Mouse (Mus musculus): Measurements from ENCODE around the gene Zfp57.
A peak's percentile ranks its signal among the peaks of the same experiment; 100 is the strongest.
"Not testable (repeated sequence)": the region's sequence is repeated elsewhere in the genome, so short reads cannot be mapped to it uniquely, and the experiment has no call there.

The Zfp57 gene

DNA sequence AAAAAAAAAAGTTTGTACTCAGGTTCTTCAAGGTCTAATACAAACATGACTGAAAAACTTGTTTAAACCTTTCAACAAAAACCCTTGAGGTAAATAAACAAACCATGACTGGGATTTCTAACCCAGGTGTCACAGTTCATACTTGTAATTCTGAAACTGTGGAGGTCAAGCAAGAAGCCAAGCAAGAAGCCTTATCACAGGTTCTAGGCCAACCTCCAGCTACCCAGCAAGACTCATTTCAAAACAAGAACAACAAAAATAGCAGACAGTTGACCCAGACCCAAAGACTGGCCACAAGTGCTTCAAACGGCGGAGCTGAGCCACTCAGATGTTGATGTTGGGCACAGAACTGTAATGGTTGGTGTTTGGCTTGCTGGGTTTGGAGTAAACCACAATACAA, 6.4 kb upstream of the Zfp57 start:
- no peak for DNase-seq (ENCODE audit: extremely low read depth, low read depth)

DNA sequence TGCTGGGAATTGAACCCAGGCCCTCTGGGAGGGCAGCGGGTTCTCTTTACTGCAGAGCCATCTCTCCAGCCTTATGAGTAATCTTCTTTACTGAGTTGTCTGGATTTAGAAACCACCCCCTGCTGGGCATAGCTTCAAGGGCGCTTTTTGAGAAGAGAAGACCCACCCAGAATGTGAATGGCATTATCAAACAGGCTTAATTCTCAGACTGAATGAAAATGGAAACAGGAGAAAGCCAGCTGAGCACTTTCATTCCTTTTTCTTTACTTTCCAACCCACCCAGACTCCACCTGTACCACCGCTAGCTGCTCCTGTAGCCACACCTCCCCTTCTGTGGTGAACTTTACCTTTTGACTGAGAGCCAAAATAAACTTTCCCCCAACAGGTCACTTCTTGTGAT, 5.5 kb upstream of the Zfp57 start:
- no peak for DNase-seq (ENCODE audit: extremely low read depth, low read depth)

DNA sequence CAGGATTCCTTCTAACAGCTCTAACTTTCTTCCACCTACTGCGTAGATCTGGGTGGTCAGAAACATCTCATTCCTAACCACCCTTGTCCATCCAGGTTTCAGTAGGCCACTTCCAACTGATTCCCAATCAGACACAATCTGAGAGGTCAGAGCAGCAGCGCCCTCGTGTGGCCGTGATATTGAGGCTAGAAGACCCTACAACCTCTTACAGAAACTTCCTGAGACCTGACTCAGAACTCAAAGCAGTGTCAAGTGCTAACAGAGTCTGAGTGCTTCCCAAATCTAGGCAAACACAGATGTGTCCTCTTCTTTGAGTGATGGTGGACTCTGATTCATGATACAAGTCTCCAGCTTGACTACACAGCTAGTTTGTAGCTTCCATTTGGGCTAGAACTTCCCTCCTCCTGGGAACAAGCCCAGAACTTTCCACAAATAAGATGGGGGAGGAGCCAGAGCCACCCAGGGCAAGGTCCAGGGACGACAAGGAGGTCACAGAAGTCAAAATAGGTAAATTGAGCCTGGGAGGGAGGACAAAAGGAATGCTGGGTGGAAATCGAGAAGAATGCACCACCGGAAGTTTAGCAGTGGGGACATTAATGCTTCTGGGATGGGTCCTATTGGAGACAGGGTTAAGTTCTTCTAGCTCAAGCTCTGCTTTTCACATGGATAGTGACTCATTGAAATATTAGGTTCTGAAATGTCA, 3.8 kb upstream of the Zfp57 start:
- DNase-seq (ENCODE audit: extremely low read depth, low read depth) = peak; percentile 43

DNA sequence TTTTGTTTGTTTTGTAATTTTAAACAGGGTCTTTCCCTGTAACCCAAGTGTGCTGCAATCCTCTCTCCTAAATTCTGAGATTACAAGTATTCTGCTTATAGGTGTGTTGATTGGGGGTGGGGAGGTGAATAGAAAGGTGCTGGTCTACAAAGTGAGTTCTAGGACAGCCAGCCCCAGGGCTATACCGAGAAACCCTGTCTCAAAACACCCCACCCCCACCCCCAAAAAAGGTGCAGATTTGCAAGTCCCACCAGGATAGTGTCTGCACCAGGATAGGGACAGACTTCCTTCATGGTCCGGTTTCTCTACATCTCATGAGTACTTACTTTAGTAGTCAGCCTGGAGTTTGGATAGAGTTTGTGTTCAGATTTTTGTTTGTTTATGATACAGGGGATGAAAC, 2.5 kb upstream of the Zfp57 start:
- DNase-seq (ENCODE audit: extremely low read depth, low read depth) = no peak

DNA sequence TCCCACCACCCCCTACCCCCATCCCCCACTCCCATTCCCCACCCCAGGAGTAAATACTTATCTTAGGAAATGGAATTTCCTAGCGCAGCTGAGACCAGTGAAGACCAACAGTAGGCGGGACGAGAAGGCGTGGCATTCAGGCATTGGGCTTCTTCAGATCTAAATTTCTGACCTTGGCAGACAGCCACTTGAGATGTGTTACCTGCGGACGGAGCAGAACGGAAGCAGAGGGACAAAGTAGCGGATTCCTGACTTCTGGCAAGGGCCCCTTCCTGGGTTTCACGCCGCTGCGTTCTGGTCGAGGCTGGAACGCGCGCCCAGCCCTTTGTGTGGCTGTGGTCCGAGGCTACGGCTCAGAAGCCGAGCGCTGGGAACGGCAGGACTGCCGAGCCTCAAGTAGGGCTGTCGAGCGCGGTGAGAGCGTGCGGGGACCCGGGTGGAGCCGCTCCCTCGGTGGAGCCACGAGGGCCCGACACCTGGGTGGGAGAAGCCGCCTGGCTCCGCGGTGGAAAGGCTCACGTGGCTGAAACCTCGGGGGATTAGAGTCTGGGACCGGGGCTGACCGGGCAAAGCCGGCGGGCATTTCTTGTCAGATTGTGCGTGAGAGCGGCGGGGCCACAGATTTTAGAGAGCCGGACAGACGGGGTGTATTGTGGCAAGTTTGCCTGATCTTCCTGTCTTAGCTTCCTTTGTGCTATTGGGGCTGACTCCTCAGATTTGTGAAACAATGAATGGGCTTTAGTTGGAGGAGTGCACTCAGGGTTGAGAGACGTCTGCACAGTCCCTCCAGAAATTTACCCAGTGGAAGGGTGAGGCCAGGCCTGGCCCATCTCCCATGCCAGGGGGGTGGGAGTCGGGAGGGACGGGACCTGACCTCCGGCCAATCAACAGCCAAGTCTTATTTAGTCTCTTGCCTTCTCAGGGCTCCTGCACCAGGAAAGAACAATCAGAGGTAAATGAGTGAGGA, 1.7 kb downstream of the Zfp57 start:
- no peak for DNase-seq (ENCODE audit: extremely low read depth, low read depth)

DNA sequence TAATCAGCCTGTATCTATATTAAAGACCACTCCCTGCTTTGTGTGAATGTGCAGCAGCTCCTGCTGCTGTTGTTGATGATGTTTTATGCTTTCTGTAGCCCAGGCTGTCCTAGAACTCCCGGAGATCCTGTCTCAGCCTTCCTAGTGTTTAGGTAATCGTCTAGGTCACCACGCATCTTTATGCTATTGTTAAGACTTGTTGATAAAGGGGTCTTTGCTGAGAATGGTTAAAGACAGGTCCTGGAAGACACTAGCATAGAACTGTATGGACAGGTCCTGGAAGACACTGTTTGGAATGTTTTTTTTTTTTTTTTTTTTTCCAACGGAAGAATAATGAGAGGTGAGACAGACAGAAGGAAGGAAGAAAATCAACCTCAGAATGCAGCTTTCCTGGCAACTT, 2.4 kb downstream of the Zfp57 start:
- no peak for DNase-seq (ENCODE audit: extremely low read depth, low read depth)

DNA sequence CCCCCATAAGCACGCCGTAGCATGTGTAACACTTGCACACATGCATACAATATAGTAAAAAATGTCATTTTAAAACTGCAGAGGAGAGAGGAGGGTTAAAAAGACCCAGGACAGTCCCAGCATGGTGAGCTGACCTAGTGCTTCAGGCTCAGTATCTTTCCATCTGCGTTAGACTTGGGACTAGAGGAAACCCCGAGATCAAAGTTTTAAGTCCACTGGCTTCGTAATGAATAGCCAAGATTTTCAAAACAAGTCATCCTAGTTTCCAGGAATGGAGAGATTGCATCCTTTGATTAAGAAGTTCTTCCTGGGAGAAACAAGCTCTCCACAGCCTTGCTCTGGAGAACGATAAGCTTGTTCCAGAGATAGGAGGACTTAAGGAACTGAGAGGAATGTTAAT, 7.2 kb downstream of the Zfp57 start:
- no peak for DNase-seq (ENCODE audit: extremely low read depth, low read depth)

DNA sequence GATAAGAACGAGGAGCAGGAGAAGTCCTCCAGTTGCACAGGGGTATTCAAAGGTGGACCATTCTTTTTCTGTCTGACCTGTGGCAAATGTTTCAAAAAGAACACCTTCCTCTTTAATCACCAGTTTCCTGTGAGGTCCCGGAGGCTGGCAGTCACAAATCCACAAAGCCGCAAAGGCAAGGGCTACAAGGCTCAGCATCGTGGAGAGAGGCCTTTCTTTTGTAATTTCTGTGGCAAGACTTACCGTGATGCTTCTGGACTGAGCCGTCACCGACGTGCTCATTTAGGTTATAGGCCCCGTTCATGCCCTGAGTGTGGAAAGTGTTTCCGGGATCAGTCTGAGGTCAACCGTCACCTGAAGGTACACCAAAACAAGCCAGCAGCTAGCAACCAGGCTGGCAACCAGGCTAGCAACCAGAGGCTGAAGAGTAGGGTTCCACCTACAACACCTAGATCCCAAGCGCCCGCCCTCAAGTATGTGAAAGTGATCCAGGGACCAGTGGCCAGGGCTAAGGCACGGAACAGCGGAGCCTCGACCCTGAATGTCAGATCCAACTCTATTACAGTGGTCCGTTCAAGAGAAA, 8.6 kb downstream of the Zfp57 start:
- DNase-seq (ENCODE audit: extremely low read depth, low read depth) = no peak

DNA sequence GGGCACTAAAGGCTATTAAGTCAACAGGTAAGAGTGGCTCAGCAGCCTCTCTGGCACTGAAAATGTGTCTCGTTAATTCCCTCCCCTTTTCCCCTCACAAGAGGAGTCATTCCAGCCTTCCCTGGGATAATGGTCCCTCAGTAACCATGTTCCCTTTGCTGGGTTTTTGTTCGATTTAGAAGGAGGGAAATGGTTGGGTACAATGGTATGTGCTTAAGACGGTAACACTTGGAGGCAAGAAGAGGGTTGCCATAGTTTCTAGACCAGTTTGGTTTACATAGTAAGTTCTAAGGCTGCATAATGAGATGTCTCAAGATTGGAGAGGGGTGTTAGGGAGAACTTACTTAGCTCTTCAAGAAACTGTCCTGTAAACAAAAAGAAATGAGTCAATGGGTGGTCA, 10.8 kb downstream of the Zfp57 start:
- no peak for DNase-seq (ENCODE audit: extremely low read depth, low read depth)

DNA sequence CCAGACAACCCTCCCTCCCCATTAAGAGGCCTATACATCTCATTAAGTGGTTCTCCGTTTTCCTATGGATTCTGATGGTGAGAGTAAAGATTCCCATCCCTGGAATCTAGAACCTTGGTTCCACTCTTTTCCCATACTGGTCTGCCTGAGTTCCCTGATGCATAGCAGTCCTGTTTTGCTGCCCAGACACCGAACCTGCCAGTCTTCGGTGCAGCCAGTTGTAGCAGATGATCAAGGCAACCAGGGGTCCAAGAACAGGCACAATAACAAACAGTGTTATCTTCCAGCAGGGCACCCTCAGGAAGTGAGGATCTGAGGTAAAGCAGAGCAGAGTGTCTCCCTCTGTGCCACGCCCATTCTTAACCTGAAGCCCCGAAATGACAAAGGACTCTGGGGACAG, 11.2 kb downstream of the Zfp57 start:
- no peak for DNase-seq (ENCODE audit: extremely low read depth, low read depth)

DNA sequence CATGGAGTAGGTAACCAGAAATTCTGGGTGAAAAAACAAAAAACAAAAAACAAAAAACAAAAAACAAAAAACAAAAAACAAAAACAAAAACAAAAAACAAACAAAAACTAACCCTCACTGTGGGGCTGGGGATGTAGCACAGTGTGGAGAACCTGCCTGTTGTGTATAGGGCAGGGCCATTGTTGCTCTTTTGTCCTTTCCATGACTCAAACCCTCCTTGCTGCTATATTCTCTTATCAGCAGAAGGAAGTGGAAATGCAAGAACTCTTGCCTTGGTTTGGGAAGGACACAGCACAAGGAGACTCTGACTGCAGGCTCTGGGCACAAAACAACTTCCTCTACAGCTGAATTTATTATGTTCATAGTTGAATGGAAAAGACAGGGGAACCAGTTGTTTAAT, 15.4 kb downstream of the Zfp57 start:
- no peak for DNase-seq (ENCODE audit: extremely low read depth, low read depth)

DNA sequence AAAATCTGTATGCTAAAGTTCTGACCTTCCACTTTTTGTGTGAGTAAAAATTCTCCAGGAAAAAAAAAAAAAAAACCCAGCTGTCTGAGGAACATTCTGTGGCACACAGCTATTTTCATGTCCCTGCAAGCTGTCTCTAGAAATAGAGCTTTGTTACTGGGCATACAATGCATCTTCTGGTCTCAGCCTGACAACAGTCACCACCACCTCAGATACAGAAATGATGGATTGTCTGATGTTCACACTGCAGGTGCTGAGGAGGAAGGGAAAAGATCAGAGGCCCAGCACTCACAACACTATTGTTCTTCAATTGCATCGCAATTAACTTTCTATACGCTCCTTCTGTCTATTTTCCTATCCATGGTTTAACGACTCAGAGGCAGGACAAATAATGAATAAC, 17.4 kb downstream of the Zfp57 start:
- DNase-seq (ENCODE audit: extremely low read depth, low read depth) = no peak

DNA sequence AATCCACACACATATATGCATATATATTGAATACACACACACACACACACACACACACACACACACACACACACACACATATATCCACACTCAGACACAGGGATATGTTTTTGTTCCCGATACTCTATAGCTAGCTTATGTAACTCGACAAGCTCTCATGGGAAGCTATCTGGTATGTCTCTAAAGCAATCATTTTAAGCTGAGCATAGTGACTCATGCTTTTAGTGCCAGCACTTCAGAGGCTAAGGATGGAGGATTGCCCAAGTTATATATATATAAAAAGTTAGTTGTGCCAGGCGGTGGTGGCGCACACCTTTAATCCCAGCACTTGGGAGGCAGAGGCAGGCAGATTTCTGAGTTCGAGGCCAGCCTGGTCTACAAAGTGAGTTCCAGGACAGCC, 18.3 kb downstream of the Zfp57 start:
- not testable (repeated sequence) for DNase-seq (ENCODE audit: extremely low read depth, low read depth)

DNA sequence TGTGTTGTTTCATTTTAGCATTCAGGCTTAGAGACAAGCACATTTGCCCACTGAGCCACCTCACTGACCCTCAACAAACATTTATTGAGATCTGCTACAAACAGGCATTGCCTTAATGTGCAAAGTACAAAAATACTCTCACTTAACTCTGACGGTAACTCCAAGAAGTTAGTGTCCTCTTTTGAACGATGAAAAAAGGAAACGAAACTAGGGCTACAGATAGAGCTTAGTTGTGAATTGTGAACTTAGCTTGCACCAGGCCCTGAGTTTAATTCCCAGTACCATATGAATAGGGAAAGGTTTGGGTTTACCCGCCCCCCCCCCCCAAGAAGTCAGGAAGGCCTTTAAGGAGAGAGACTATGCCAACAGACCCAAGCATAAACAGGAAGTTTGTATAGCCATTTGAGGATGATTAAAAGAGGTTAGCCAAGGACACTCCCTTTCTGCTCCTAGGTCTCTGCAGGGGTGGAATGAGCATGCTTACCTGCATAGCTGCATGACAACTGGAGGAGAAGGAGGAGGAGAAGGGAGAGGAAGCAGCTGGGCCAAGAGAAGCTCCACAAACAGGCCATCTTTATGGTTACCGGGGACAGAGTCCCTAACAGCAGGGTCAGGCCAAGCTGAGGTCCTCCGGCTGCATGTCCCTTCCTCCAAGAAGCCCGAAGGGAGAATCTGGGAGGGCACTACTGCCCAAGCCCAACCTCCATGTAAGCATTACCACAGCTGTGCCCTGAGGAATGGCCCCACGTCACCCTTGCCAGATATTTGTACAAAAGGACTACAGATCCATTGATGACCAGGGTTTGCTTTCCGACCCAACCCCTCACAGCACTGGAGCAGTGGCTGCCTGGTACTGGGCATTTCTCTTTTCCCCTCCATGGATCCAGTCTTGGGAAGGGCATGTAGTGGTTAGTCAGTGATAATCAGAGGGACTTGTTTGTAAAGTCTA, 21.9 kb downstream of the Zfp57 start, which contains the start of gene Mog:
Gene Mog, minus strand, starts transcription at position 771 of the 949 bp plus-strand sequence.
- no peak for DNase-seq (ENCODE audit: extremely low read depth, low read depth)

DNA sequence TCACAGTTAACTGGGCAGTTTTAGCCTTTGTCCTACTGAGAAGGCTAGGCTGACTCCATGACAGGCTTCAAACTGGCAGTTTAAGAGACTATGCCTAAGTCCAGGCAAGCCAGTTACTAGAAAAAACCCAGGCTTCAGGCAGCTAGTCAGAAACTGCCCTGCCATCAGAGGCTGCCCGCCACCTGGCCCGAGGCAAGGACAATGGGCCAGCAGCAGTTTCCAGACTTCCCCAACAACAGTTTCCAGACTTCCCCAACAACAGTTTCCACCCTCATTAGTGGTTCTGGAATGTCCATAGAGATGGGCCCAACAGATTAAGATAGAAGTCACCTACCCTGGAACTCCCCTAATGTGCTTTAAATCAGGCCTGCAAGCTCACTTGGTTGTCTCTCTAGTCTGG, 25.5 kb downstream of the Zfp57 start:
- no peak for DNase-seq (ENCODE audit: extremely low read depth, low read depth)

DNA sequence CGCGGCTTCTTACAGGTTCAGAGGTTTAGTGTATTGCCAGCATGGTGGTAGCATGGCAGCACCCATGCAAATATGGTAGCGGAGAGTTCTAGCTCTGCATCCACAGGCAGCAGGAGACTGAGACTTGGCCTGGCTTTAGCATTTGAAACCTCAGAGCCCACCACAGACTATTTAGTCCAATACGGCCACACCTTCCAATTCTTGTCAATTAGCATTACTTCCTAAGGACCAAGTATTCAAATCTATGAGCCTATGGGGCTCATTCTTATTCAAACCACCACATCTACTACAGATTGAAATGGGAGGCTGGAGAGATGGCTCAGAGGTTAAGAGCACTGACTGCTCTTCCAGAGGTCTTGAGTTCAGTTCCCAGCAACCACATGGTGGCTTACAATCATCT, 26.5 kb downstream of the Zfp57 start:
- DNase-seq (ENCODE audit: extremely low read depth, low read depth) = no peak

DNA sequence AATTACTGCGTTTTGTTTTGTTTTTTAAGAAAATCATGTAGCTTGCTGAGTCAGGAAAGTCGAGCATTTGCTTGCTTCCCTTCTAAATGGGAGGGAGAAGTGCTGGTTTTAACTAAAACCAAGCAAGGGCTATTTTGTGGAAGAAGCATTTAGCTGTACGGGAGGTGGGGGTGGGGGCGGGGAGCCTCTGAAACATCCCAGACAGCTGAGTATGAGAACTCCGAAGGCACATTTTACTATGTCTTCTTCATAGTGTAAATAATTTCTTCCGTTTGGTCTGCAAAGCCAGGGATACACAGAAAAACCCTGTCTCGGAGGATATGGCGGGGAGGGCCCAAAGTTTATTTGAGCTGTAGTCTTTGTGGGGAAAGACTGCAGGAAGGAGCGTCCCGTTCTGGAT, 27.2 kb downstream of the Zfp57 start:
- DNase-seq (ENCODE audit: extremely low read depth, low read depth) = no peak

DNA sequence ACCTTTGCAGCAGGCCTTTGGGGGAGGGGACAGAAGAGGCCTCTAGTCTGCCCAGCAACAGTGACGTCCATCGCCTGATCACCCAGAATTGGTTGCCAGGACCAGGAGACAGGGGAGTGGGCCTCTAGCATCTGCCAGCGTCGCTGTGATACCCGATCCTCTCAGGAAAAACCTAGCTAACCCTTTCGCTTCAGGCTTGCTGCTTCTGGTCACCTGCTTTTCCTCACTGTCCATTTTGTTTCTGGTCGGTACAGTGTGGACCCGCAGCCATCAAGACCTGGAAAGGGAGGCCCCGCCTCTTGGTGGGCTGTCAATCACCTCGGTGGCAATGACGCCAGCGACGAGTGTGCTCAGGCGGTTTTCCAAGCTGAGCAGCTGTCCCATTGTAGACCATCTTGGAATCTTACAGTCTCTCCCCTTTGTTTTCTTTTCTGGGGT, 27.7 kb downstream of the Zfp57 start:
- peak; percentile 76 for DNase-seq (ENCODE audit: extremely low read depth, low read depth)

DNA sequence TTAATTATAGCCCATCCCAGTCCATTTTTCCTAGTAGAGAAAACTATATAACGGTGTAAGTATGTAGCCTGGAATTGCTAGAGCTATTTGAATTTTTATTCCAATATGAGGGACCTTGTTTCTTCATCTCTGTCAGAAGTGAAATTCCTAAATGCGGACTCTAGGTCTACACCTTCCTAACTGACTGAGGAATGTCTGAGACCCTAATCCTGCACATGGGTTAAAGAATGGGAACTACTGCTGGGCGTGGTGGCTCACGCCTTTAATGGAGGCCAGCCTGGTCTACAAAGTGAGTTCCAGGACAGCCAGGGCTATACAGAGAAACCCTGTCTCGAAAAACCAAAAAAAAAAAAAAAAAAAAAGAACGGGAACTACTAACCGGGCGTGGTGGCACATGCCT, 28.2 kb downstream of the Zfp57 start:
- DNase-seq (ENCODE audit: extremely low read depth, low read depth) = no peak

DNA sequence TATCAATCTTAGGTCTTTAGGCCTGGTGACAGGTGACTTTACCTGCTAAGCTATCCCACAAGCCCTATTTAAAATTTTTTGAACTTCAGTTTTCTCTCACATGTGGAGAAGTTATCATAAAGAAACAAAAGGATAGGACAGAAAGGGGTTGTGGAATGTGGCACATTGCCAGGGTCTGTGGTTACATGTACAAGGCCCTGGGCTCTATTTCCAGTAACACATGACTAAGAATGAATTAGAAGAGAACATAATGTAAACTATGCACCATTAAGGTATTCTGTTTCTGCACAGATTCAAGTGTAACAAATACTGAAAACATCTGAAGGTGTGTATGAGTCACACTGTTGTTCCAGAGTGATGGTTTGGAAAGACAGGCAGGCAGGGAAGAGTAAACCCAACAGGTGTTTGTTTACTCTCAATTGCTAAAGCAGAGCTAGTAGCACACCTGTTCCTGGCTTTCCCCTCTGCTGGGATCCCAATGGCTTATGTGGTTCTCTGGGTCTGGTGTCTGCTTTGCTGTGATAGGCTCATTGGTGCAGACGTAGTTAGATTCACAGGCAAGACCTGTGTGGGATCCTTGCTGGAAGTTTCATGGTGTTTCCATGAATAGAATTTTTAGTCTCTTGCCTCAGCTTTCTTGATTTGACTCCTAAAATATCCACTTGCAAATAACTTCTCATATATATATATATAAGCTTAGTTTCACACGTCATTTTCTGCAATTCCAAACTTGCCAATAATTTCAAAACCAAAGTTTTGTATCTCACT, 38.3 kb downstream of the Zfp57 start:
- DNase-seq (ENCODE audit: extremely low read depth, low read depth) = no peak
